Mouse (Mus musculus): ENCODE data around the gene Gpr179. TPM values are rescaled to one million over a fixed set of nuclear protein-coding genes. Genes with fewer than 3 reads are reported as not detected.
A peak's percentile ranks its signal among the peaks of the same experiment; 100 is the strongest.

Gpr179 gene
- 0.95 and 0.97 TPM in 2 replicates for polyA plus RNA-seq (2012; rRNA removed)

GRCm38 (mm10) chr11:97352027-97352684 is at the start of gene Gpr179:
TSS of gene Gpr179 (minus strand) at chr11:97352077.
- no peak within 1 kb of the TSS for H3K27ac ChIP-seq (ENCODE audit: control insufficient read depth, insufficient read depth, low read depth, low read length)
- TF ChIP-seq CTCF (IDR thresholded peaks at IDR 0.05; ENCODE audit: control insufficient read depth, insufficient read depth, insufficient replicate concordance, low read depth, low read length) (no peak), POLR2A (IDR thresholded peaks at IDR 0.05; ENCODE audit: control insufficient read depth, low read depth, low read length) (no peak)
- H3K27me3 ChIP-seq (ENCODE audit: control insufficient read depth, insufficient read depth, low read length): no peaks in the 10 kb centered on the region
- no peak within 1 kb of the TSS for H3K4me3 ChIP-seq (ENCODE audit: control insufficient read depth, low read depth, low read length)
- H3K36me3 ChIP-seq (ENCODE audit: control insufficient read depth, insufficient read depth, low read length): no peaks in the 10 kb centered on the region
- peaks cover 5% of the 10 kb centered on the region; the same call in 1 of the 2 replicates for H3K4me1 ChIP-seq (ENCODE audit: control insufficient read depth, insufficient read depth, low read length)

- H3K4me1 ChIP-seq (ENCODE audit: control insufficient read depth, insufficient read depth, low read length): peaks cover 33% of the 10 kb centered on the region
Measured at GRCm38 (mm10) chr11:97401082-97401481, 49.2 kb upstream of the Gpr179 start.

GRCm38 (mm10) chr11:97399958-97400710 is 48.3 kb upstream of the Gpr179 start:
- Histone ChIP-seq H3K4me1 (ENCODE audit: control insufficient read depth, insufficient read depth, low read length) (peaks cover 24% of the 10 kb centered on the region), H3K4me3 (ENCODE audit: control insufficient read depth, low read depth, low read length) (peak overlapping the region; percentile 83), H3K27me3 (ENCODE audit: control insufficient read depth, insufficient read depth, low read length) (no peaks in the 10 kb centered on the region), H3K27ac (ENCODE audit: control insufficient read depth, insufficient read depth, low read depth, low read length) (no peak overlapping the region; the same call in 1 of the 2 replicates), H3K36me3 (ENCODE audit: control insufficient read depth, insufficient read depth, low read length) (no peaks in the 10 kb centered on the region)
- TF ChIP-seq CTCF (IDR thresholded peaks at IDR 0.05; ENCODE audit: control insufficient read depth, insufficient read depth, insufficient replicate concordance, low read depth, low read length) (peak; percentile 88; the same call in 1 of the 2 replicates), POLR2A (IDR thresholded peaks at IDR 0.05; ENCODE audit: control insufficient read depth, low read depth, low read length) (0 out of 2 replicates have a peak, but pooled peaks have one; percentile 21)

More at GRCm38 (mm10) chr11:97401082-97401481, 49.2 kb upstream of the Gpr179 start:
- no peak overlapping the region for H3K27ac ChIP-seq (ENCODE audit: control insufficient read depth, insufficient read depth, low read depth, low read length)
- H3K27me3 ChIP-seq (ENCODE audit: control insufficient read depth, insufficient read depth, low read length): no peaks in the 10 kb centered on the region
- H3K4me3 ChIP-seq (ENCODE audit: control insufficient read depth, low read depth, low read length): no peak overlapping the region; the same call in 1 of the 2 replicates
- H3K36me3 ChIP-seq (ENCODE audit: control insufficient read depth, insufficient read depth, low read length): no peaks in the 10 kb centered on the region
- TF ChIP-seq POLR2A (IDR thresholded peaks at IDR 0.05; ENCODE audit: control insufficient read depth, low read depth, low read length): no peak
- TF ChIP-seq CTCF (IDR thresholded peaks at IDR 0.05; ENCODE audit: control insufficient read depth, insufficient read depth, insufficient replicate concordance, low read depth, low read length): no peak

- TF ChIP-seq CTCF (IDR thresholded peaks at IDR 0.05; ENCODE audit: control insufficient read depth, insufficient read depth, insufficient replicate concordance, low read depth, low read length): no peak
- no peak for TF ChIP-seq POLR2A (IDR thresholded peaks at IDR 0.05; ENCODE audit: control insufficient read depth, low read depth, low read length)
- Histone ChIP-seq H3K27ac (ENCODE audit: control insufficient read depth, insufficient read depth, low read depth, low read length) (no peak overlapping the region), H3K4me1 (ENCODE audit: control insufficient read depth, insufficient read depth, low read length) (peaks cover 9% of the 10 kb centered on the region), H3K27me3 (ENCODE audit: control insufficient read depth, insufficient read depth, low read length) (no peaks in the 10 kb centered on the region), H3K4me3 (ENCODE audit: control insufficient read depth, low read depth, low read length) (no peak overlapping the region), H3K36me3 (ENCODE audit: control insufficient read depth, insufficient read depth, low read length) (no peaks in the 10 kb centered on the region)
Measured at GRCm38 (mm10) chr11:97398506-97398905, 46.6 kb upstream of the Gpr179 start.

- Histone ChIP-seq H3K36me3 (ENCODE audit: control insufficient read depth, insufficient read depth, low read length) (peaks cover 1% of the 10 kb centered on the region; the same call in 1 of the 2 replicates), H3K27ac (ENCODE audit: control insufficient read depth, insufficient read depth, low read depth, low read length) (no peak overlapping the region), H3K27me3 (ENCODE audit: control insufficient read depth, insufficient read depth, low read length) (no peaks in the 10 kb centered on the region), H3K4me3 (ENCODE audit: control insufficient read depth, low read depth, low read length) (no peak overlapping the region), H3K4me1 (ENCODE audit: control insufficient read depth, insufficient read depth, low read length) (no peaks in the 10 kb centered on the region)
- TF ChIP-seq CTCF (IDR thresholded peaks at IDR 0.05; ENCODE audit: control insufficient read depth, insufficient read depth, insufficient replicate concordance, low read depth, low read length): no peak
- no peak for TF ChIP-seq POLR2A (IDR thresholded peaks at IDR 0.05; ENCODE audit: control insufficient read depth, low read depth, low read length)
Measured at GRCm38 (mm10) chr11:97394146-97394545, 42.3 kb upstream of the Gpr179 start.

- no peak for TF ChIP-seq CTCF (IDR thresholded peaks at IDR 0.05; ENCODE audit: control insufficient read depth, insufficient read depth, insufficient replicate concordance, low read depth, low read length)
- no peak for TF ChIP-seq POLR2A (IDR thresholded peaks at IDR 0.05; ENCODE audit: control insufficient read depth, low read depth, low read length)
- Histone ChIP-seq H3K36me3 (ENCODE audit: control insufficient read depth, insufficient read depth, low read length) (peaks cover 1% of the 10 kb centered on the region; the same call in 1 of the 2 replicates), H3K27ac (ENCODE audit: control insufficient read depth, insufficient read depth, low read depth, low read length) (no peak overlapping the region), H3K27me3 (ENCODE audit: control insufficient read depth, insufficient read depth, low read length) (no peaks in the 10 kb centered on the region), H3K4me1 (ENCODE audit: control insufficient read depth, insufficient read depth, low read length) (no peaks in the 10 kb centered on the region), H3K4me3 (ENCODE audit: control insufficient read depth, low read depth, low read length) (no peak overlapping the region)
Measured at GRCm38 (mm10) chr11:97393658-97394057, 41.8 kb upstream of the Gpr179 start.

GRCm38 (mm10) chr11:97389127-97389526 is 37.2 kb upstream of the Gpr179 start:
- Histone ChIP-seq H3K27ac (ENCODE audit: control insufficient read depth, insufficient read depth, low read depth, low read length) (no peak overlapping the region), H3K27me3 (ENCODE audit: control insufficient read depth, insufficient read depth, low read length) (no peaks in the 10 kb centered on the region), H3K4me1 (ENCODE audit: control insufficient read depth, insufficient read depth, low read length) (no peaks in the 10 kb centered on the region), H3K36me3 (ENCODE audit: control insufficient read depth, insufficient read depth, low read length) (peaks cover 1% of the 10 kb centered on the region; the same call in 1 of the 2 replicates), H3K4me3 (ENCODE audit: control insufficient read depth, low read depth, low read length) (no peak overlapping the region)
- TF ChIP-seq CTCF (IDR thresholded peaks at IDR 0.05; ENCODE audit: control insufficient read depth, insufficient read depth, insufficient replicate concordance, low read depth, low read length) (no peak), POLR2A (IDR thresholded peaks at IDR 0.05; ENCODE audit: control insufficient read depth, low read depth, low read length) (no peak)

Data from testis, adult 2 months (tissue).